Mouse (Mus musculus): ENCODE measurements at regions not wholly inside any gene's neighbourhood (a gene's known extent, or its start where the extent isn't known, plus 50 kb on each side); places are given as distances from the start of the nearest gene placed in this dataset.

GRCm38 (mm10) chr1:128658802-128659201 lies 66.7 kb upstream of the Cxcr4 start:
- no peak overlapping the region for H3K4me2 ChIP-seq (ENCODE audit: low read depth)
- H3K27me3 ChIP-seq (ENCODE audit: control insufficient read depth, insufficient read depth, insufficient read length): no peaks in the 10 kb centered on the region
- H3K79me2 ChIP-seq (ENCODE audit: control insufficient read depth, insufficient read depth): no peaks in the 10 kb centered on the region
- no peak overlapping the region for H3K4me3 ChIP-seq
- H3K36me3 ChIP-seq (ENCODE audit: control insufficient read depth, insufficient read depth): no peaks in the 10 kb centered on the region
- TF ChIP-seq USF1 (IDR thresholded peaks at IDR 0.05; ENCODE audit: low read depth) (no peak), MAX (IDR thresholded peaks at IDR 0.05; ENCODE audit: low read depth) (no peak), CEBPB (IDR thresholded peaks at IDR 0.05; ENCODE audit: insufficient read depth, poor library complexity, severe bottlenecking) (no peak), REST (IDR thresholded peaks at IDR 0.05; ENCODE audit: insufficient read depth, insufficient read length) (no peak), TCF12 (IDR thresholded peaks at IDR 0.05; ENCODE audit: insufficient read depth, poor library complexity, severe bottlenecking) (no peak), MYOD1 (IDR thresholded peaks at IDR 0.05; ENCODE audit: control insufficient read depth in 1 of 3, insufficient read length in 2 of 3, low read depth in 2 of 3) (no peak), POLR2AphosphoS2 (IDR thresholded peaks at IDR 0.05; ENCODE audit: insufficient read length, low read depth) (no peak), TCF3 (IDR thresholded peaks at IDR 0.05; ENCODE audit: insufficient read length, low read depth) (no peak), E2F4 (IDR thresholded peaks at IDR 0.05; ENCODE audit: insufficient read depth) (no peak)
- H3ac ChIP-seq (ENCODE audit: control insufficient read depth, insufficient read length): no peak overlapping the region

- no peak overlapping the region for H3K4me2 ChIP-seq (ENCODE audit: low read depth)
- no peaks in the 10 kb centered on the region for H3K27me3 ChIP-seq (ENCODE audit: control insufficient read depth, insufficient read depth, insufficient read length)
- H3ac ChIP-seq (ENCODE audit: control insufficient read depth, insufficient read length): no peak overlapping the region
- H3K4me3 ChIP-seq: no peak overlapping the region
- no peaks in the 10 kb centered on the region for H3K79me2 ChIP-seq (ENCODE audit: control insufficient read depth, insufficient read depth)
- no peaks in the 10 kb centered on the region for H3K36me3 ChIP-seq (ENCODE audit: control insufficient read depth, insufficient read depth)
- TF ChIP-seq SRF (IDR thresholded peaks at IDR 0.05; ENCODE audit: control insufficient read depth, insufficient read length, low read depth) (no peak), E2F4 (IDR thresholded peaks at IDR 0.05; ENCODE audit: insufficient read depth) (no peak), POLR2AphosphoS2 (IDR thresholded peaks at IDR 0.05; ENCODE audit: insufficient read length, low read depth) (no peak), TCF3 (IDR thresholded peaks at IDR 0.05; ENCODE audit: insufficient read length, low read depth) (no peak), CEBPB (IDR thresholded peaks at IDR 0.05; ENCODE audit: insufficient read depth, poor library complexity, severe bottlenecking) (no peak), TCF12 (IDR thresholded peaks at IDR 0.05; ENCODE audit: insufficient read depth, poor library complexity, severe bottlenecking) (no peak), USF1 (IDR thresholded peaks at IDR 0.05; ENCODE audit: low read depth) (no peak), REST (IDR thresholded peaks at IDR 0.05; ENCODE audit: insufficient read depth, insufficient read length) (no peak), MYOD1 (IDR thresholded peaks at IDR 0.05; ENCODE audit: control insufficient read depth in 1 of 3, insufficient read length in 2 of 3, low read depth in 2 of 3) (no peak), POLR2A (IDR thresholded peaks at IDR 0.05; ENCODE audit: insufficient read length, low read depth) (no peak), MAX (IDR thresholded peaks at IDR 0.05; ENCODE audit: low read depth) (no peak), MYOG (IDR thresholded peaks at IDR 0.05; ENCODE audit: control insufficient read depth in 1 of 3, insufficient read depth in 1 of 3, insufficient read length in 2 of 3, low read depth in 2 of 3) (no peak)
Observed at GRCm38 (mm10) chr1:128654099-128654862, 62.2 kb upstream of the Cxcr4 start.

- H3K4me3 ChIP-seq: no peak overlapping the region
- no peaks in the 10 kb centered on the region for H3K27me3 ChIP-seq (ENCODE audit: control insufficient read depth, insufficient read depth, insufficient read length)
- no peak overlapping the region for H3ac ChIP-seq (ENCODE audit: control insufficient read depth, insufficient read length)
- TF ChIP-seq MYOG (IDR thresholded peaks at IDR 0.05; ENCODE audit: control insufficient read depth in 1 of 3, insufficient read depth in 1 of 3, insufficient read length in 2 of 3, low read depth in 2 of 3): no peak
- TF ChIP-seq E2F4 (IDR thresholded peaks at IDR 0.05; ENCODE audit: insufficient read depth): no peak
- TF ChIP-seq TCF12 (IDR thresholded peaks at IDR 0.05; ENCODE audit: insufficient read depth, poor library complexity, severe bottlenecking): no peak
- no peak for TF ChIP-seq MYOD1 (IDR thresholded peaks at IDR 0.05; ENCODE audit: control insufficient read depth in 1 of 3, insufficient read length in 2 of 3, low read depth in 2 of 3)
- TF ChIP-seq CEBPB (IDR thresholded peaks at IDR 0.05; ENCODE audit: insufficient read depth, poor library complexity, severe bottlenecking): no peak
- TF ChIP-seq TCF3 (IDR thresholded peaks at IDR 0.05; ENCODE audit: insufficient read length, low read depth): no peak
- no peak for TF ChIP-seq POLR2A (IDR thresholded peaks at IDR 0.05; ENCODE audit: insufficient read length, low read depth)
- TF ChIP-seq USF1 (IDR thresholded peaks at IDR 0.05; ENCODE audit: low read depth): no peak
- no peak for TF ChIP-seq SRF (IDR thresholded peaks at IDR 0.05; ENCODE audit: control insufficient read depth, insufficient read length, low read depth)
- TF ChIP-seq REST (IDR thresholded peaks at IDR 0.05; ENCODE audit: insufficient read depth, insufficient read length): no peak
- H3K36me3 ChIP-seq (ENCODE audit: control insufficient read depth, insufficient read depth): no peaks in the 10 kb centered on the region
- no peak overlapping the region for H3K4me2 ChIP-seq (ENCODE audit: low read depth)
- no peaks in the 10 kb centered on the region for H3K79me2 ChIP-seq (ENCODE audit: control insufficient read depth, insufficient read depth)
Observed at GRCm38 (mm10) chr1:128650596-128650995, 58.5 kb upstream of the Cxcr4 start.

- no peak overlapping the region for H3ac ChIP-seq (ENCODE audit: control insufficient read depth, insufficient read length)
- no peak overlapping the region for H3K4me3 ChIP-seq
- H3K79me2 ChIP-seq (ENCODE audit: control insufficient read depth, insufficient read depth): no peaks in the 10 kb centered on the region
- TF ChIP-seq SRF (IDR thresholded peaks at IDR 0.05; ENCODE audit: control insufficient read depth, insufficient read length, low read depth) (no peak), TCF12 (IDR thresholded peaks at IDR 0.05; ENCODE audit: insufficient read depth, poor library complexity, severe bottlenecking) (no peak), CEBPB (IDR thresholded peaks at IDR 0.05; ENCODE audit: insufficient read depth, poor library complexity, severe bottlenecking) (no peak), E2F4 (IDR thresholded peaks at IDR 0.05; ENCODE audit: insufficient read depth) (no peak)
- no peaks in the 10 kb centered on the region for H3K27me3 ChIP-seq (ENCODE audit: control insufficient read depth, insufficient read depth, insufficient read length)
- H3K36me3 ChIP-seq (ENCODE audit: control insufficient read depth, insufficient read depth): no peaks in the 10 kb centered on the region
- no peak overlapping the region for H3K4me2 ChIP-seq (ENCODE audit: low read depth)
Observed at GRCm38 (mm10) chr1:128649490-128650178, 57.5 kb upstream of the Cxcr4 start.

Data from myocyte (in vitro differentiated cells).